Mouse (Mus musculus): ENCODE measurements around the gene Riiad1.

Riiad1 gene

GRCm38 (mm10) chr3:94480291-94480884, at the start of gene Riiad1:
Gene Riiad1 (minus strand): TSS chr3:94480341.
- DNase-seq (ENCODE audit: extremely low read depth, low read depth): no peak

GRCm38 (mm10) chr3:94526731-94527130, 46.6 kb upstream of the Riiad1 start:
- no peak for DNase-seq (ENCODE audit: extremely low read depth, low read depth)

- peak; percentile 17 for DNase-seq (ENCODE audit: extremely low read depth, low read depth)
These were observed 26.5 kb upstream of the Riiad1 start for GRCm38 (mm10) chr3:94506664-94507063.

GRCm38 (mm10) chr3:94502243-94502642, 22.1 kb upstream of the Riiad1 start:
- peak; percentile 15 for DNase-seq (ENCODE audit: extremely low read depth, low read depth)

GRCm38 (mm10) chr3:94497162-94497561, 17.0 kb upstream of the Riiad1 start:
- no peak for DNase-seq (ENCODE audit: extremely low read depth, low read depth)

GRCm38 (mm10) chr3:94487581-94487980, 7.4 kb upstream of the Riiad1 start:
- no peak for DNase-seq (ENCODE audit: extremely low read depth, low read depth)

- DNase-seq (ENCODE audit: extremely low read depth, low read depth): no peak
These were observed 5.8 kb upstream of the Riiad1 start for GRCm38 (mm10) chr3:94485922-94486321.

- DNase-seq (ENCODE audit: extremely low read depth, low read depth): no peak
These were observed 3.8 kb upstream of the Riiad1 start for GRCm38 (mm10) chr3:94483790-94484439.

GRCm38 (mm10) chr3:94482764-94483385, 2.7 kb upstream of the Riiad1 start:
- peak; percentile 97 for DNase-seq (ENCODE audit: extremely low read depth, low read depth)

- no peak for DNase-seq (ENCODE audit: extremely low read depth, low read depth)
These were observed 1.3 kb upstream of the Riiad1 start for GRCm38 (mm10) chr3:94481429-94481828.

- no peak for DNase-seq (ENCODE audit: extremely low read depth, low read depth)
These were observed 577 bp downstream of the Riiad1 start for GRCm38 (mm10) chr3:94479564-94479963.

- DNase-seq (ENCODE audit: extremely low read depth, low read depth): no peak
These were observed 1.5 kb downstream of the Riiad1 start for GRCm38 (mm10) chr3:94478591-94479169.

- peak; percentile 76 for DNase-seq (ENCODE audit: extremely low read depth, low read depth)
These were observed 2.1 kb downstream of the Riiad1 start, which contains the start of gene Celf3 for GRCm38 (mm10) chr3:94477981-94478422. Gene Celf3 (plus strand): TSS chr3:94478295.

GRCm38 (mm10) chr3:94477444-94477843, 2.7 kb downstream of the Riiad1 start:
- DNase-seq (ENCODE audit: extremely low read depth, low read depth): no peak

- no peak for DNase-seq (ENCODE audit: extremely low read depth, low read depth)
These were observed 3.7 kb downstream of the Riiad1 start for GRCm38 (mm10) chr3:94476301-94477035.

GRCm38 (mm10) chr3:94473567-94474232, 6.4 kb downstream of the Riiad1 start:
- no peak for DNase-seq (ENCODE audit: extremely low read depth, low read depth)

GRCm38 (mm10) chr3:94473115-94473505, 7.0 kb downstream of the Riiad1 start:
- DNase-seq (ENCODE audit: extremely low read depth, low read depth): no peak

GRCm38 (mm10) chr3:94472447-94473114, 7.6 kb downstream of the Riiad1 start:
- DNase-seq (ENCODE audit: extremely low read depth, low read depth): no peak

GRCm38 (mm10) chr3:94468931-94469330, 11.2 kb downstream of the Riiad1 start:
- no peak for DNase-seq (ENCODE audit: extremely low read depth, low read depth)

- no peak for DNase-seq (ENCODE audit: extremely low read depth, low read depth)
These were observed 14.3 kb downstream of the Riiad1 start for GRCm38 (mm10) chr3:94465632-94466430.

Measured in MEL-GATA-1-ER (cell line).